In genomic region chr1:191995916-191996315, GRCm38 (mm10) we compare ENCODE assay signal across 14 mouse cellular contexts. TPM values are rescaled to one million over a fixed set of nuclear protein-coding genes. Genes with fewer than 3 reads are reported as not detected.
DNase-seq lines count a peak whose midpoint lies in the region.
"Had no signal": no experiment of that assay in that cellular context is flagged by ENCODE, and none has a peak within 500 bp of the region (broad histone marks: within the 10 kb centered on the region; RNA-seq: fewer than 3 reads in every experiment).

No protein-coding gene starts in this region.

- DNase-seq in kidney, adult 18-20 months: peak; percentile 54
- DNase-seq in kidney, postnatal 4 days: no peak
- DNase-seq in kidney, adult 9 months: peak; percentile 84
- no peak for DNase-seq in kidney, postnatal 14 days
- peak; percentile 40 for DNase-seq in kidney, postnatal 10 days
- DNase-seq in kidney, postnatal 36 days: peak; percentile 78 to 82
- DNase-seq in layer of hippocampus, adult 9-11 months: no peak
- DNase-seq in layer of hippocampus, postnatal 25 days (ENCODE audit: extremely low spot score in 1 of 2, low spot score in 1 of 2): no peak
- DNase-seq: cerebellum, adult 9-11 months; heart, adult 11 months had no signal

RNA-seq across cellular contexts. Expression of gene Rd3, which starts 18.7 kb away (rescaled TPM):
- under 1 TPM; 0.28 to 0.34 TPM for total RNA-seq in layer of hippocampus, postnatal 25 days (2021)
- total RNA-seq: common myeloid progenitor, adult 5-6 weeks; gastrocnemius, postnatal 4 days; hematopoietic stem cell, adult 5-6 weeks; MEL had no signal

Comparison
In these comparisons a context has a peak if more than half of its experiments do, and no peak if none do; other contexts are left out.
1. DNase-seq: peak in kidney, adult 18-20 months (single experiment), kidney, adult 9 months (single experiment), kidney, postnatal 10 days (single experiment) and kidney, postnatal 36 days (2 of 2); none in kidney, postnatal 4 days (0 of 2), kidney, postnatal 14 days (single experiment), layer of hippocampus, adult 9-11 months (single experiment) and layer of hippocampus, postnatal 25 days (0 of 2).